14 mouse cellular contexts compared by ENCODE assay signal in the genomic region with DNA sequence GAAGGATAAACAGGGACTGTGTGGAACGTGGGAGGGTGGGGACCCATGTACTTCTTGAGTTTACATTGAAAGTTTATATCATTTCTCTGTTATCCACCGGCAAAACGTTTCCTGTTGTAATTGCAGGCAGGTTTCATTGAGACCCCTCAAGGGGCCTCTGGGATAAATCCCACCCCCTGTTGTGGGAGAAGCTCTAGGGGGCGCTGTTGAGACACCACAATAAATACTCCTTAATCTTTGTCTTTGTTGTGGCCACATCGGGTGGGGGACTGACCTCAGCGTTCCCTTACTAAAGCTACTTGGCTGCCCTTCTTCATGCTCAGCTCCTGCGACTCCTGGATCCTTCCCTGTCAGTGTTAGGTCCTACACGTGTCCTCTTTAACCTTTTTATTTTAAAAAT. TPM values are rescaled to one million over a fixed set of nuclear protein-coding genes. Genes with fewer than 3 reads are reported as not detected.
DNase-seq lines count a peak whose midpoint lies in the region; ATAC-seq and TF ChIP-seq lines count a peak whose summit lies in the region.
"Had no signal": no experiment of that assay in that cellular context is flagged by ENCODE, and none has a peak within 500 bp of the region (broad histone marks: within the 10 kb centered on the region; RNA-seq: fewer than 3 reads in every experiment).

No protein-coding gene starts in this region.

- H3K4me1 ChIP-seq in hindbrain, postnatal 0 days (ENCODE audit: insufficient read depth, low read length), result no peaks in the 10 kb centered on the region; the same call in 1 of the 2 replicates
- H3K4me1 ChIP-seq in hindbrain, embryonic 14.5 days (replicated peaks; ENCODE audit: control insufficient read depth, insufficient read depth, low read length), result no peaks in the 10 kb centered on the region
- no peaks in the 10 kb centered on the region for H3K4me1 ChIP-seq in neural tube, embryonic 11.5 days (ENCODE audit: control insufficient read depth, insufficient read depth, low read length)
- no peaks in the 10 kb centered on the region for H3K4me1 ChIP-seq in midbrain, embryonic 15.5 days
- H3K4me1 ChIP-seq: neural tube, embryonic 12.5 days had no signal

- peak; percentile 18 for DNase-seq in hindbrain, postnatal 0 days (ENCODE audit: low spot score)
- no peak for DNase-seq in hindbrain, embryonic 14.5 days (ENCODE audit: low spot score)
- DNase-seq in neural tube, embryonic 11.5 days (ENCODE audit: low spot score), result peak; percentile 30
- DNase-seq in neural tube, embryonic 10.5 days (ENCODE audit: extremely low spot score, low spot score), result no peak
- peak; percentile 20 for DNase-seq in brain, adult 2 months (ENCODE audit: low read depth, low spot score)
- peak; percentile 32 for DNase-seq in naive thymus-derived CD4-positive, alpha-beta T cell, adult 2 months (ENCODE audit: low read depth)
- DNase-seq: cerebellum, adult 9-11 months; heart, postnatal 10 days had no signal

- no peak overlapping the region for H3K4me3 ChIP-seq in hindbrain, postnatal 0 days (ENCODE audit: low read length)
- H3K4me3 ChIP-seq in hindbrain, embryonic 14.5 days (replicated peaks; ENCODE audit: low read length), result no peak overlapping the region
- H3K4me3 ChIP-seq in neural tube, embryonic 11.5 days (ENCODE audit: low read depth, low read length), result no peak overlapping the region
- no peak overlapping the region for H3K4me3 ChIP-seq in midbrain, embryonic 15.5 days
- H3K4me3 ChIP-seq: kidney, embryonic 15.5 days; lung, embryonic 15.5 days; neural tube, embryonic 12.5 days had no signal

- ATAC-seq in hindbrain, postnatal 0 days, result no peak
- no peak for ATAC-seq in hindbrain, embryonic 14.5 days (ENCODE audit: low FRiP score)
- no peak for ATAC-seq in neural tube, embryonic 11.5 days (ENCODE audit: insufficient read depth, low FRiP score, low TSS enrichment)
- ATAC-seq in erythroid progenitor cell, adult 5-6 weeks (replicated peaks; ENCODE audit: low FRiP score, poor library complexity, severe bottlenecking), result no peak
- ATAC-seq in midbrain, embryonic 15.5 days (replicated peaks), result no peak

- no peak overlapping the region for H3K4me2 ChIP-seq in hindbrain, postnatal 0 days (ENCODE audit: low read depth, low read length)
- no peak overlapping the region for H3K4me2 ChIP-seq in hindbrain, embryonic 14.5 days (replicated peaks)
- no peak overlapping the region for H3K4me2 ChIP-seq in neural tube, embryonic 11.5 days (ENCODE audit: low read depth)
- no peak overlapping the region for H3K4me2 ChIP-seq in midbrain, embryonic 15.5 days
- H3K4me2 ChIP-seq: kidney, embryonic 15.5 days; lung, embryonic 15.5 days; neural tube, embryonic 12.5 days had no signal

- no peaks in the 10 kb centered on the region for H3K36me3 ChIP-seq in hindbrain, postnatal 0 days (ENCODE audit: insufficient read depth, low read length)
- no peaks in the 10 kb centered on the region for H3K36me3 ChIP-seq in hindbrain, embryonic 14.5 days (replicated peaks; ENCODE audit: control insufficient read depth, insufficient read depth)
- H3K36me3 ChIP-seq in neural tube, embryonic 11.5 days (ENCODE audit: control insufficient read depth, insufficient read depth, low read length), result no peaks in the 10 kb centered on the region
- H3K36me3 ChIP-seq in midbrain, embryonic 15.5 days (replicated peaks), result no peaks in the 10 kb centered on the region
- H3K36me3 ChIP-seq: G1E; kidney, embryonic 15.5 days; lung, embryonic 15.5 days; neural tube, embryonic 12.5 days had no signal

- TF ChIP-seq CTCF in hindbrain, postnatal 0 days (IDR thresholded peaks at IDR 0.05; ENCODE audit: low read depth), result peak; percentile 20; the same call in 1 of the 2 replicates

- H3K27me3 ChIP-seq in hindbrain, postnatal 0 days (ENCODE audit: insufficient read depth, low read length), result no peaks in the 10 kb centered on the region
- no peaks in the 10 kb centered on the region for H3K27me3 ChIP-seq in hindbrain, embryonic 14.5 days (ENCODE audit: control insufficient read depth, insufficient read depth, low read length)
- H3K27me3 ChIP-seq in neural tube, embryonic 11.5 days (ENCODE audit: control insufficient read depth, insufficient read depth, low read length), result no peaks in the 10 kb centered on the region
- no peaks in the 10 kb centered on the region for H3K27me3 ChIP-seq in midbrain, embryonic 15.5 days (replicated peaks)
- H3K27me3 ChIP-seq: kidney, embryonic 15.5 days; lung, embryonic 15.5 days; neural tube, embryonic 12.5 days had no signal

- H3K9me3 ChIP-seq in hindbrain, postnatal 0 days (ENCODE audit: low read length), result no peaks in the 10 kb centered on the region
- H3K9me3 ChIP-seq in hindbrain, embryonic 14.5 days (ENCODE audit: control insufficient read depth, low read length), result no peaks in the 10 kb centered on the region
- H3K9me3 ChIP-seq in neural tube, embryonic 11.5 days (ENCODE audit: control insufficient read depth, low read length), result no peaks in the 10 kb centered on the region
- no peaks in the 10 kb centered on the region for H3K9me3 ChIP-seq in midbrain, embryonic 15.5 days
- H3K9me3 ChIP-seq: kidney, embryonic 15.5 days; lung, embryonic 15.5 days; neural tube, embryonic 12.5 days had no signal

- no peak overlapping the region for H3K27ac ChIP-seq in hindbrain, postnatal 0 days
- no peak overlapping the region for H3K27ac ChIP-seq in hindbrain, embryonic 14.5 days
- no peak overlapping the region for H3K27ac ChIP-seq in neural tube, embryonic 11.5 days (ENCODE audit: low read depth, low read length)
- H3K27ac ChIP-seq in midbrain, embryonic 15.5 days, result no peak overlapping the region
- H3K27ac ChIP-seq: kidney, embryonic 15.5 days; lung, embryonic 15.5 days; neural tube, embryonic 12.5 days had no signal

- WGBS in hindbrain, postnatal 0 days, result 49% methylated on average over 8 of the region's 8 CpGs
- WGBS in hindbrain, embryonic 14.5 days, result 51% methylated on average over 8 of the region's 8 CpGs
- 57% methylated on average over 8 of the region's 8 CpGs for WGBS in neural tube, embryonic 11.5 days
- 53% methylated on average over 8 of the region's 8 CpGs for WGBS in midbrain, embryonic 15.5 days

- H3K9ac ChIP-seq in hindbrain, postnatal 0 days (replicated peaks; ENCODE audit: low read length), result no peak overlapping the region
- H3K9ac ChIP-seq in hindbrain, embryonic 14.5 days, result no peak overlapping the region
- no peak overlapping the region for H3K9ac ChIP-seq in neural tube, embryonic 11.5 days (ENCODE audit: low read length)
- no peak overlapping the region for H3K9ac ChIP-seq in midbrain, embryonic 15.5 days
- H3K9ac ChIP-seq: kidney, embryonic 15.5 days; lung, embryonic 15.5 days; neural tube, embryonic 12.5 days had no signal

RNA-seq across cellular contexts. Expression of a gene that starts 19.4 kb away (rescaled TPM):
- total RNA-seq in hindbrain, postnatal 0 days (2014; rRNA removed), result 2.0 and 3.9 TPM in 2 replicates
- 1.5 and 1.9 TPM in 2 replicates for polyA plus RNA-seq in hindbrain, postnatal 0 days (2015; fragmentation: Nextera tagmentation; extraction: Ambion mirVana)
- 2.8 and 3.0 TPM in 2 replicates for polyA plus RNA-seq in hindbrain, embryonic 14.5 days (2014; fragmentation: Nextera tagmentation; extraction: Ambion mirVana)
- polyA plus RNA-seq in neural tube, embryonic 11.5 days (2014; fragmentation: Nextera tagmentation; extraction: Ambion mirVana), result 2.7 and 2.9 TPM in 2 replicates
- total RNA-seq in erythroid progenitor cell, adult 5-6 weeks (2015; ENCODE audit: low replicate concordance), result 2.9 and 5.9 TPM in 2 replicates
- not detected in 2 replicates for total RNA-seq in erythroid progenitor cell, adult 5-6 weeks (2017; ENCODE audit: low replicate concordance)
- 2.3 and 2.6 TPM in 2 replicates for polyA plus RNA-seq in midbrain, embryonic 15.5 days (2015; fragmentation: Nextera tagmentation; extraction: Ambion mirVana)

Comparison
In these comparisons a context has a peak if more than half of its experiments do, and no peak if none do; other contexts are left out.
1. DNase-seq: peak in hindbrain, postnatal 0 days (single experiment), neural tube, embryonic 11.5 days (single experiment), brain, adult 2 months (single experiment) and naive thymus-derived CD4-positive, alpha-beta T cell, adult 2 months (single experiment); none in hindbrain, embryonic 14.5 days (single experiment) and neural tube, embryonic 10.5 days (single experiment).